Mouse (Mus musculus): ENCODE results near the gene Shq1.

DNA sequence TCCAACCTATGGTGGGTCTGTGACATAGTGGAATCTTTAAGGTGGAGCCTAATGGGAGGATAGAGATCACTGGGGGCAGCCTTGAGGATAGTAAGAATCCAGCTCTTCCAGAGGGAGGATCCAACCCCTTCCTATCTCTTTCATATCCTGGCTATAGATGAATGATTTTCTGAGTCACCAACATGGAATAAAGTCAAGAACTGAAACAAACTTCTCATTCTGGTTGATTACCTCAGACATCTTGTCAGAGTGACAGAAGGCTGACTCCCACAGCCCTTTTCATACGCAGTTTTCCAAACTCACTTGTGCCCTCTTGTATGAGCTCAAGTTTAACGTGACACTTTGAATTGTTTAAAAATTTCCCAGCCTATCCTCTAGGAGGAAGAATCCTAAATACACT is 28.2 kb downstream of the Shq1 start:
- TF ChIP-seq CTCF (IDR thresholded peaks at IDR 0.05; ENCODE audit: borderline replicate concordance, insufficient read depth, low read depth, low read length) (no peak), POLR2A (IDR thresholded peaks at IDR 0.05; ENCODE audit: borderline replicate concordance, insufficient read depth, low read length) (no peak)
